Mouse (Mus musculus): ENCODE measurements around the gene Duoxa2.
A peak's percentile ranks its signal among the peaks of the same experiment; 100 is the strongest.

The Duoxa2 gene

GRCm38 (mm10) chr2:122298596-122299490 is at the start of gene Duoxa2:
Duoxa2 (plus strand) TSS chr2:122298900.
- DNase-seq (ENCODE audit: low read depth, low spot score), result no peak

GRCm38 (mm10) chr2:122255997-122256396 is 42.7 kb upstream of the Duoxa2 start:
- DNase-seq (ENCODE audit: low read depth, low spot score), result peak; percentile 32

- no peak for DNase-seq (ENCODE audit: low read depth, low spot score)
Observed at GRCm38 (mm10) chr2:122260729-122261128, 38.0 kb upstream of the Duoxa2 start.

GRCm38 (mm10) chr2:122264690-122265089 is 34.0 kb upstream of the Duoxa2 start:
- DNase-seq (ENCODE audit: low read depth, low spot score), result peak; percentile 42

GRCm38 (mm10) chr2:122266407-122267193 is 32.1 kb upstream of the Duoxa2 start:
- DNase-seq (ENCODE audit: low read depth, low spot score), result no peak

- no peak for DNase-seq (ENCODE audit: low read depth, low spot score)
Observed at GRCm38 (mm10) chr2:122278769-122279168, 19.9 kb upstream of the Duoxa2 start.

GRCm38 (mm10) chr2:122284091-122284490 is 14.6 kb upstream of the Duoxa2 start:
- no peak for DNase-seq (ENCODE audit: low read depth, low spot score)

- no peak for DNase-seq (ENCODE audit: low read depth, low spot score)
Observed at GRCm38 (mm10) chr2:122286137-122286536, 12.6 kb upstream of the Duoxa2 start.

GRCm38 (mm10) chr2:122294916-122295315 is 3.8 kb upstream of the Duoxa2 start:
- DNase-seq (ENCODE audit: low read depth, low spot score), result no peak

GRCm38 (mm10) chr2:122297271-122298095 is 1.2 kb upstream of the Duoxa2 start:
- no peak for DNase-seq (ENCODE audit: low read depth, low spot score)

GRCm38 (mm10) chr2:122298096-122298499 is 602 bp upstream of the Duoxa2 start, which contains the start of gene Duox2:
Duox2 (minus strand) TSS chr2:122298449.
- DNase-seq (ENCODE audit: low read depth, low spot score), result no peak

GRCm38 (mm10) chr2:122299911-122300655 is 1.4 kb downstream of the Duoxa2 start:
- DNase-seq (ENCODE audit: low read depth, low spot score), result no peak

- no peak for DNase-seq (ENCODE audit: low read depth, low spot score)
Observed at GRCm38 (mm10) chr2:122300656-122301020, 1.9 kb downstream of the Duoxa2 start.

GRCm38 (mm10) chr2:122301081-122301920 is 2.6 kb downstream of the Duoxa2 start:
- DNase-seq (ENCODE audit: low read depth, low spot score), result peak; percentile 49

- DNase-seq (ENCODE audit: low read depth, low spot score), result no peak
Observed at GRCm38 (mm10) chr2:122301921-122302573, 3.3 kb downstream of the Duoxa2 start.

- DNase-seq (ENCODE audit: low read depth, low spot score), result peak; percentile 82
Observed at GRCm38 (mm10) chr2:122302574-122303241, 4.0 kb downstream of the Duoxa2 start.

- DNase-seq (ENCODE audit: low read depth, low spot score), result no peak
Observed at GRCm38 (mm10) chr2:122304544-122304943, 5.8 kb downstream of the Duoxa2 start.

- no peak for DNase-seq (ENCODE audit: low read depth, low spot score)
Observed at GRCm38 (mm10) chr2:122305097-122305892, 6.6 kb downstream of the Duoxa2 start.

Measured in brain, adult 2 months (tissue).